In the genomic region with DNA sequence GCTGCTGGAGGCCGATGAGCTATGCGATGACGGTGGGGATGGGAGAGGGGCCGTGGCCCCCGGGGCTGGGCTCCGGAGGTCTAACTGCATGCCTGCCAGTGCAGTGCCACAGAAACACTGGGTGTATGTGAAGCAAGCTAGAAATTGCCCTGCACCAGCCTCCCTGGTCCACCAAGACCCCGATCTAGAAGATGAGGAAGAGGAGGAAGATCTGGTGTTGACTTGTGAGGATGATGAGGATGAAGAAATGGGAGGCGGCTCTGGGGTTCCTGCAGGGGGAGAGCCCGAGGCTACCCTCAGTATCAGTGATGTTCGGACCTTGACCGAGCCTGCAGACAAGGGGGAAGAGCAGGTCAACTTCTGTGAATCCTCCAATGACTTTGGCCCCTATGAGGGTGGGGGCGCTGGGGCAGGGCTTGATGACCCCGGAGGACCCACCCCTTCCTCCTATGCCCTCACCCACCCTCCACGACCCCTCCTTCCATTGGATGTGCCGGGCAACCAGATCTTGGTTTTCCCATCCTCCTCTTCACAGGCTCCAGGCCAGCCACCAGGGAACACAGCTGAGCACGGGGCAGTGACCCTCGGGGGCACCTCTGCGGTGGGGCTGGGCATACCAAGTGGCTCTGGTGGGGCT, we compare ENCODE assay signal across 8 mouse cellular contexts. TPM values are rescaled to one million over a fixed set of nuclear protein-coding genes. Genes with fewer than 3 reads are reported as not detected.
DNase-seq lines count a peak whose midpoint lies in the region; ATAC-seq and TF ChIP-seq lines count a peak whose summit lies in the region.

No protein-coding gene starts in this region.

- in situ Hi-C loops in ES-E14 (cut with MboI; ENCODE audit: low sequenced_read_pairs in 2 of 2, unreplicated experiment in 2 of 2): no loop called here

- ATAC-seq in forebrain, embryonic 13.5 days: no peak
- ATAC-seq in forebrain, embryonic 12.5 days (ENCODE audit: low FRiP score): no peak
- no peak for ATAC-seq in liver, embryonic 11.5 days (replicated peaks; ENCODE audit: low FRiP score)
- ATAC-seq in liver, postnatal 0 days: no peak
- no peak for ATAC-seq in limb, embryonic 12.5 days (ENCODE audit: insufficient number of reproducible peaks, insufficient read depth, low FRiP score, low TSS enrichment, low read depth)

- H3K4me3 ChIP-seq in forebrain, embryonic 13.5 days: no peak overlapping the region
- no peak overlapping the region; the same call in 1 of the 2 replicates for H3K4me3 ChIP-seq in forebrain, embryonic 12.5 days (replicated peaks)
- H3K4me3 ChIP-seq in liver, embryonic 11.5 days (ENCODE audit: low read depth, low read length): peak overlapping the region; percentile 66
- no peak overlapping the region for H3K4me3 ChIP-seq in liver, postnatal 0 days (ENCODE audit: low read depth, low read length)
- peak overlapping the region; percentile 63 to 64 for H3K4me3 ChIP-seq in ES-E14 (ENCODE audit: insufficient read depth in 1 of 2, low read depth in 1 of 2, low read length in 2 of 2, poor library complexity in 1 of 2, severe bottlenecking in 1 of 2)
- H3K4me3 ChIP-seq in limb, embryonic 12.5 days (replicated peaks): peak overlapping the region; percentile 63; the same call in 1 of the 2 replicates
- H3K4me3 ChIP-seq in thymus, adult 2 months (ENCODE audit: control insufficient read depth, insufficient read depth, low read length): no peak overlapping the region

- no peak for TF ChIP-seq POLR2A in thymus, adult 2 months (IDR thresholded peaks at IDR 0.05; ENCODE audit: control insufficient read depth, extremely low read depth, insufficient read depth, low read length, poor library complexity)

- peak overlapping the region; percentile 0; the same call in 1 of the 2 replicates for H3K4me2 ChIP-seq in forebrain, embryonic 13.5 days
- no peak overlapping the region for H3K4me2 ChIP-seq in forebrain, embryonic 12.5 days
- peak overlapping the region; percentile 100 for H3K4me2 ChIP-seq in liver, embryonic 11.5 days
- H3K4me2 ChIP-seq in liver, postnatal 0 days (ENCODE audit: low read depth, low read length): no peak overlapping the region
- peak overlapping the region; percentile 98 for H3K4me2 ChIP-seq in limb, embryonic 12.5 days

- no peak overlapping the region for H3K9ac ChIP-seq in forebrain, embryonic 13.5 days
- no peak overlapping the region for H3K9ac ChIP-seq in forebrain, embryonic 12.5 days
- 0 out of 2 replicates have a peak overlapping the region, but pooled peaks have one; percentile 25 for H3K9ac ChIP-seq in liver, embryonic 11.5 days (ENCODE audit: low read depth, low read length)
- H3K9ac ChIP-seq in liver, postnatal 0 days (replicated peaks): no peak overlapping the region
- peak overlapping the region; percentile 46; the same call in 1 of the 2 replicates for H3K9ac ChIP-seq in ES-E14 (ENCODE audit: insufficient read depth, low read depth, low read length, poor library complexity, severe bottlenecking)
- no peak overlapping the region; the same call in 1 of the 2 replicates for H3K9ac ChIP-seq in limb, embryonic 12.5 days (replicated peaks)

- no peak for TF ChIP-seq CTCF in liver, postnatal 0 days (IDR thresholded peaks at IDR 0.05; ENCODE audit: low read depth)
- TF ChIP-seq CTCF in thymus, adult 2 months (IDR thresholded peaks at IDR 0.05; ENCODE audit: borderline replicate concordance, control insufficient read depth, extremely low read depth, insufficient read depth, low read length, poor library complexity): no peak

- DNase-seq in liver, embryonic 11.5 days (ENCODE audit: low spot score): no peak
- no peak for DNase-seq in liver, postnatal 0 days
- no peak for DNase-seq in ES-E14 (ENCODE audit: low read depth, low spot score)
- DNase-seq in embryo, embryonic 9.5 days (ENCODE audit: extremely low spot score): no peak
- no peak for DNase-seq in thymus, adult 2 months

- H3K36me3 ChIP-seq in forebrain, embryonic 13.5 days (ENCODE audit: poor library complexity, severe bottlenecking): peaks cover 34% of the 10 kb centered on the region
- H3K36me3 ChIP-seq in forebrain, embryonic 12.5 days (replicated peaks): peaks cover 37% of the 10 kb centered on the region
- peaks cover 32% of the 10 kb centered on the region for H3K36me3 ChIP-seq in liver, embryonic 11.5 days (ENCODE audit: control insufficient read depth, insufficient read depth, low read length)
- H3K36me3 ChIP-seq in liver, postnatal 0 days (replicated peaks; ENCODE audit: insufficient read depth, low read length): peaks cover 45% of the 10 kb centered on the region
- H3K36me3 ChIP-seq in ES-E14 (ENCODE audit: control insufficient read depth, insufficient read depth, low read length, poor library complexity, severe bottlenecking): peaks cover 25% of the 10 kb centered on the region
- peaks cover 39% of the 10 kb centered on the region for H3K36me3 ChIP-seq in limb, embryonic 12.5 days
- H3K36me3 ChIP-seq in thymus, adult 2 months (ENCODE audit: control insufficient read depth, insufficient read depth, low read length): peaks cover 9% of the 10 kb centered on the region; the same call in 1 of the 2 replicates

- WGBS in forebrain, embryonic 13.5 days: 88% methylated on average over 18 of the region's 18 CpGs
- 84% methylated on average over 18 of the region's 18 CpGs for WGBS in forebrain, embryonic 12.5 days
- WGBS in liver, embryonic 11.5 days: 80% methylated on average over 18 of the region's 18 CpGs
- 84% methylated on average over 18 of the region's 18 CpGs for WGBS in liver, postnatal 0 days (ENCODE audit: insufficient replicate concordance)
- 83% methylated on average over 18 of the region's 18 CpGs for WGBS in limb, embryonic 12.5 days
- WGBS in thymus, adult 2 months: 95% methylated on average over 18 of the region's 18 CpGs

- H3K9me3 ChIP-seq in forebrain, embryonic 13.5 days (replicated peaks): no peaks in the 10 kb centered on the region
- no peaks in the 10 kb centered on the region for H3K9me3 ChIP-seq in forebrain, embryonic 12.5 days
- H3K9me3 ChIP-seq in liver, embryonic 11.5 days (ENCODE audit: control insufficient read depth, low read length): 0 out of 2 replicates have a peak, but pooled peaks cover 2% of the 10 kb centered on the region
- H3K9me3 ChIP-seq in liver, postnatal 0 days (ENCODE audit: low read length): no peaks in the 10 kb centered on the region
- H3K9me3 ChIP-seq in ES-E14 (ENCODE audit: control insufficient read depth, insufficient read depth, low read depth, low read length): no peaks in the 10 kb centered on the region
- no peaks in the 10 kb centered on the region for H3K9me3 ChIP-seq in limb, embryonic 12.5 days

- H3K27ac ChIP-seq in forebrain, embryonic 13.5 days: no peak overlapping the region
- no peak overlapping the region for H3K27ac ChIP-seq in forebrain, embryonic 12.5 days
- peak overlapping the region; percentile 32; the same call in 1 of the 2 replicates for H3K27ac ChIP-seq in liver, embryonic 11.5 days (ENCODE audit: low read depth, low read length)
- H3K27ac ChIP-seq in liver, postnatal 0 days (ENCODE audit: low read depth): no peak overlapping the region
- H3K27ac ChIP-seq in ES-E14 (ENCODE audit: insufficient read depth, low read depth, low read length, poor library complexity, severe bottlenecking): no peak overlapping the region
- H3K27ac ChIP-seq in limb, embryonic 12.5 days: no peak overlapping the region
- H3K27ac ChIP-seq in thymus, adult 2 months (ENCODE audit: control insufficient read depth, insufficient read depth, low read length): no peak overlapping the region

- TF ChIP-seq EP300 in liver, postnatal 0 days (IDR thresholded peaks at IDR 0.05; ENCODE audit: low read depth): no peak

- no peaks in the 10 kb centered on the region for H3K27me3 ChIP-seq in forebrain, embryonic 13.5 days
- peaks cover 7% of the 10 kb centered on the region; the same call in 1 of the 2 replicates for H3K27me3 ChIP-seq in forebrain, embryonic 12.5 days
- no peaks in the 10 kb centered on the region for H3K27me3 ChIP-seq in liver, embryonic 11.5 days (replicated peaks; ENCODE audit: control insufficient read depth, insufficient read depth, low read length)
- no peaks in the 10 kb centered on the region for H3K27me3 ChIP-seq in liver, postnatal 0 days (ENCODE audit: insufficient read depth, low read length)
- H3K27me3 ChIP-seq in limb, embryonic 12.5 days: no peaks in the 10 kb centered on the region
- H3K27me3 ChIP-seq in thymus, adult 2 months (ENCODE audit: control insufficient read depth, insufficient read depth, low read length): no peaks in the 10 kb centered on the region

- H3K4me1 ChIP-seq in forebrain, embryonic 13.5 days: peaks cover 57% of the 10 kb centered on the region
- H3K4me1 ChIP-seq in forebrain, embryonic 12.5 days: peaks cover 60% of the 10 kb centered on the region
- H3K4me1 ChIP-seq in liver, embryonic 11.5 days (replicated peaks; ENCODE audit: control insufficient read depth, insufficient read depth, low read length): peaks cover 32% of the 10 kb centered on the region
- H3K4me1 ChIP-seq in liver, postnatal 0 days (ENCODE audit: insufficient read depth): peaks cover 27% of the 10 kb centered on the region
- H3K4me1 ChIP-seq in ES-E14 (ENCODE audit: control insufficient read depth in 2 of 2, insufficient read depth in 2 of 2, low read length in 2 of 2, poor library complexity in 1 of 2): peaks cover 0 to 23% of the 10 kb centered on the region in 2 experiments; a peak in 2 of 4 replicates
- H3K4me1 ChIP-seq in limb, embryonic 12.5 days (replicated peaks): peaks cover 42% of the 10 kb centered on the region
- peaks cover 18% of the 10 kb centered on the region for H3K4me1 ChIP-seq in thymus, adult 2 months (replicated peaks; ENCODE audit: control insufficient read depth, insufficient read depth, low read length)

RNA-seq across cellular contexts. Expression of gene Zbtb22, which starts 2.1 kb away (rescaled TPM):
- 18.1 and 20.6 TPM in 2 replicates for polyA plus RNA-seq in forebrain, embryonic 13.5 days (2015; fragmentation: Nextera tagmentation; extraction: Ambion mirVana)
- polyA plus RNA-seq in forebrain, embryonic 12.5 days (2016; fragmentation: Nextera tagmentation; extraction: Ambion mirVana): 23.1 and 23.5 TPM in 2 replicates
- 12.4 and 13.0 TPM in 2 replicates for polyA plus RNA-seq in liver, embryonic 11.5 days (2014; fragmentation: Nextera tagmentation; extraction: Ambion mirVana)
- polyA plus RNA-seq in liver, postnatal 0 days (2015; fragmentation: Nextera tagmentation; extraction: Ambion mirVana): 7.1 and 7.9 TPM in 2 replicates
- 32.8 and 34.8 TPM in 2 replicates for total RNA-seq in ES-E14 (2012; rRNA removed)
- polyA plus RNA-seq in limb, embryonic 12.5 days (2016; fragmentation: Nextera tagmentation; extraction: Ambion mirVana): 21.8 and 22.4 TPM in 2 replicates
- 119 and 120 TPM in 2 replicates for polyA plus RNA-seq in thymus, adult 2 months (2012; rRNA removed)

RNA-seq across cellular contexts. Expression of gene Tapbp, which starts 2.1 kb away (rescaled TPM):
- 12.3 and 15.0 TPM in 2 replicates for polyA plus RNA-seq in forebrain, embryonic 13.5 days (2015; fragmentation: Nextera tagmentation; extraction: Ambion mirVana)
- 16.1 and 19.5 TPM in 2 replicates for polyA plus RNA-seq in forebrain, embryonic 12.5 days (2016; fragmentation: Nextera tagmentation; extraction: Ambion mirVana)
- 28.1 and 29.1 TPM in 2 replicates for polyA plus RNA-seq in liver, embryonic 11.5 days (2014; fragmentation: Nextera tagmentation; extraction: Ambion mirVana)
- polyA plus RNA-seq in liver, postnatal 0 days (2015; fragmentation: Nextera tagmentation; extraction: Ambion mirVana): 47.0 and 47.9 TPM in 2 replicates
- total RNA-seq in ES-E14 (2012; rRNA removed): 39.4 and 64.9 TPM in 2 replicates
- 21.5 and 23.5 TPM in 2 replicates for polyA plus RNA-seq in limb, embryonic 12.5 days (2016; fragmentation: Nextera tagmentation; extraction: Ambion mirVana)
- polyA plus RNA-seq in thymus, adult 2 months (2012; rRNA removed): 201 and 248 TPM in 2 replicates

RNA-seq across cellular contexts. Expression of gene Daxx, which starts 8.6 kb away (rescaled TPM):
- 60.7 and 68.0 TPM in 2 replicates for polyA plus RNA-seq in forebrain, embryonic 13.5 days (2015; fragmentation: Nextera tagmentation; extraction: Ambion mirVana)
- 67.9 and 68.2 TPM in 2 replicates for polyA plus RNA-seq in forebrain, embryonic 12.5 days (2016; fragmentation: Nextera tagmentation; extraction: Ambion mirVana)
- polyA plus RNA-seq in liver, embryonic 11.5 days (2014; fragmentation: Nextera tagmentation; extraction: Ambion mirVana): 46.9 and 52.9 TPM in 2 replicates
- polyA plus RNA-seq in liver, postnatal 0 days (2015; fragmentation: Nextera tagmentation; extraction: Ambion mirVana): 12.6 and 13.0 TPM in 2 replicates
- total RNA-seq in ES-E14 (2012; rRNA removed): 67.3 and 73.7 TPM in 2 replicates
- 66.2 and 79.3 TPM in 2 replicates for polyA plus RNA-seq in limb, embryonic 12.5 days (2016; fragmentation: Nextera tagmentation; extraction: Ambion mirVana)
- 116 and 129 TPM in 2 replicates for polyA plus RNA-seq in thymus, adult 2 months (2012; rRNA removed)

RNA-seq across cellular contexts. Expression of gene Rgl2, which starts 11.6 kb away (rescaled TPM):
- 39.3 and 46.6 TPM in 2 replicates for polyA plus RNA-seq in forebrain, embryonic 13.5 days (2015; fragmentation: Nextera tagmentation; extraction: Ambion mirVana)
- polyA plus RNA-seq in forebrain, embryonic 12.5 days (2016; fragmentation: Nextera tagmentation; extraction: Ambion mirVana): 53.7 and 55.9 TPM in 2 replicates
- polyA plus RNA-seq in liver, embryonic 11.5 days (2014; fragmentation: Nextera tagmentation; extraction: Ambion mirVana): 22.1 and 25.6 TPM in 2 replicates
- polyA plus RNA-seq in liver, postnatal 0 days (2015; fragmentation: Nextera tagmentation; extraction: Ambion mirVana): 6.8 and 7.4 TPM in 2 replicates
- 65.8 and 129 TPM in 2 replicates for total RNA-seq in ES-E14 (2012; rRNA removed)
- polyA plus RNA-seq in limb, embryonic 12.5 days (2016; fragmentation: Nextera tagmentation; extraction: Ambion mirVana): 61.3 and 64.2 TPM in 2 replicates
- polyA plus RNA-seq in thymus, adult 2 months (2012; rRNA removed): 528 and 541 TPM in 2 replicates

RNA-seq across cellular contexts. Expression of gene Platr17, which starts 12.8 kb away (rescaled TPM):
- 0.28 and 0.49 TPM in 2 replicates for polyA plus RNA-seq in forebrain, embryonic 13.5 days (2015; fragmentation: Nextera tagmentation; extraction: Ambion mirVana)
- not detected in 2 replicates for polyA plus RNA-seq in forebrain, embryonic 12.5 days (2016; fragmentation: Nextera tagmentation; extraction: Ambion mirVana)
- polyA plus RNA-seq in liver, embryonic 11.5 days (2014; fragmentation: Nextera tagmentation; extraction: Ambion mirVana): 1.8 and 2.2 TPM in 2 replicates
- polyA plus RNA-seq in liver, postnatal 0 days (2015; fragmentation: Nextera tagmentation; extraction: Ambion mirVana): 0.41 and 0.54 TPM in 2 replicates
- total RNA-seq in ES-E14 (2012; rRNA removed): 33.2 and 46.0 TPM in 2 replicates
- 0.46 and 1.1 TPM in 2 replicates for polyA plus RNA-seq in limb, embryonic 12.5 days (2016; fragmentation: Nextera tagmentation; extraction: Ambion mirVana)
- 0.69 and 1.0 TPM in 2 replicates for polyA plus RNA-seq in thymus, adult 2 months (2012; rRNA removed)

Comparison
In these comparisons a context has a peak if more than half of its experiments do, and no peak if none do; other contexts are left out.
1. H3K4me2 ChIP-seq: peak in forebrain, embryonic 13.5 days (single experiment), liver, embryonic 11.5 days (single experiment) and limb, embryonic 12.5 days (single experiment); none in forebrain, embryonic 12.5 days (single experiment) and liver, postnatal 0 days (single experiment).
2. H3K4me3 ChIP-seq: peak in liver, embryonic 11.5 days (single experiment), ES-E14 (2 of 2) and limb, embryonic 12.5 days (single experiment); none in forebrain, embryonic 13.5 days (single experiment), forebrain, embryonic 12.5 days (single experiment), liver, postnatal 0 days (single experiment) and thymus, adult 2 months (single experiment).
3. H3K9ac ChIP-seq: peak in liver, embryonic 11.5 days (single experiment) and ES-E14 (single experiment); none in forebrain, embryonic 13.5 days (single experiment), forebrain, embryonic 12.5 days (single experiment), liver, postnatal 0 days (single experiment) and limb, embryonic 12.5 days (single experiment).